Mouse (Mus musculus) CH12.LX (cell line): Measurements from ENCODE around the gene Dlg2.

Experiments used
- CHD2 ChIP-seq: IDR thresholded peaks from 2 replicates; pipeline ENCODE4 v1.6.1; 2011; ENCODE audit warnings: low read length, improper control_type of control experiment
- CTCF ChIP-seq, 2 experiments: IDR thresholded peaks in 1 of 2; conservative IDR thresholded peaks in 1 of 2; 2 replicates each; pipeline ENCODE4 v1.5.1; 2011 to 2012; ENCODE audit warnings: low read depth in 2 of 2, low read length in 2 of 2, improper control_type of control experiment in 1 of 2, inconsistent platforms in 1 of 2, mild to moderate bottlenecking in 1 of 2, moderate library complexity in 1 of 2
- E2F4 ChIP-seq: IDR thresholded peaks from 2 replicates; pipeline ENCODE4 v1.6.1; 2011; ENCODE audit warnings: low read depth, low read length, improper control_type of control experiment; ENCODE audit not compliant: insufficient replicate concordance
- JUN ChIP-seq: IDR thresholded peaks from 2 replicates; pipeline ENCODE4 v1.6.1; 2011; ENCODE audit warnings: low read depth, mild to moderate bottlenecking, low read length, improper control_type of control experiment, moderate library complexity; ENCODE audit not compliant: insufficient read depth
- POLR2A ChIP-seq: IDR thresholded peaks from 2 replicates; pipeline ENCODE4 v1.6.1; 2011; ENCODE audit warnings: low read depth, mild to moderate bottlenecking, improper control_type of control experiment, low read length

GRCm38 (mm10) chr7:91442447-91443376 is 966.2 kb downstream of the Dlg2 start:
- TF ChIP-seq CHD2: no peak
- TF ChIP-seq POLR2A: no peak
- no peak for TF ChIP-seq CTCF (conservative IDR thresholded peaks at IDR 0.05 in 1 of 2, IDR thresholded peaks at IDR 0.05 in 1 of 2; ENCODE audit: low read depth in 2 of 2, low read length in 2 of 2)
- no peak for TF ChIP-seq E2F4
- no peak for TF ChIP-seq JUN
